ENCODE assay signal across 8 mouse cellular contexts in genomic region chr13:99152305-99152930, GRCm38 (mm10). TPM values are rescaled to one million over a fixed set of nuclear protein-coding genes. Genes with fewer than 3 reads are reported as not detected.
A peak's percentile ranks its signal among the peaks of the same experiment; 100 is the strongest.
DNase-seq lines count a peak whose midpoint lies in the region; ATAC-seq and TF ChIP-seq lines count a peak whose summit lies in the region.

No protein-coding gene starts in this region.

- H3K27ac ChIP-seq in forebrain, postnatal 0 days (ENCODE audit: low read depth, low read length): no peak overlapping the region
- H3K27ac ChIP-seq in forebrain, embryonic 15.5 days (replicated peaks): no peak overlapping the region
- H3K27ac ChIP-seq in hindbrain, embryonic 11.5 days (ENCODE audit: low read depth, low read length): no peak overlapping the region
- H3K27ac ChIP-seq in midbrain, embryonic 16.5 days (ENCODE audit: low read length): no peak overlapping the region

- no peaks in the 10 kb centered on the region for H3K9me3 ChIP-seq in forebrain, postnatal 0 days (ENCODE audit: low read length)
- no peaks in the 10 kb centered on the region for H3K9me3 ChIP-seq in forebrain, embryonic 15.5 days
- no peaks in the 10 kb centered on the region for H3K9me3 ChIP-seq in hindbrain, embryonic 11.5 days (ENCODE audit: control insufficient read depth, low read length)
- H3K9me3 ChIP-seq in midbrain, embryonic 16.5 days (replicated peaks; ENCODE audit: control insufficient read depth, low read length, poor library complexity, severe bottlenecking): 0 out of 2 replicates have a peak, but pooled peaks cover 2% of the 10 kb centered on the region

- WGBS in forebrain, postnatal 0 days: 37% methylated on average over 18 of the region's 18 CpGs
- WGBS in forebrain, embryonic 15.5 days: 36% methylated on average over 18 of the region's 18 CpGs
- WGBS in hindbrain, embryonic 11.5 days: 26% methylated on average over 18 of the region's 18 CpGs
- 23% methylated on average over 18 of the region's 18 CpGs for WGBS in midbrain, embryonic 16.5 days

- no peaks in the 10 kb centered on the region for H3K27me3 ChIP-seq in forebrain, postnatal 0 days (ENCODE audit: insufficient read depth, low read length)
- H3K27me3 ChIP-seq in forebrain, embryonic 15.5 days: no peaks in the 10 kb centered on the region
- no peaks in the 10 kb centered on the region for H3K27me3 ChIP-seq in hindbrain, embryonic 11.5 days (ENCODE audit: control insufficient read depth, insufficient read depth, low read length)
- H3K27me3 ChIP-seq in midbrain, embryonic 16.5 days (ENCODE audit: control insufficient read depth, insufficient read depth, low read depth, low read length): no peaks in the 10 kb centered on the region

- DNase-seq in forebrain, postnatal 0 days: no peak
- peak; percentile 45 for DNase-seq in 3134 (ENCODE audit: extremely low read depth, insufficient read length, low spot score)
- peak; percentile 41 for DNase-seq in adrenal gland, postnatal 14 days
- DNase-seq in hindbrain, embryonic 11.5 days (ENCODE audit: low spot score): peak; percentile 22
- no peak for DNase-seq in c-Kit-positive CD71-positive TER-119-positive erythroid progenitor cells, embryonic 14.5 days (ENCODE audit: low spot score)
- DNase-seq in layer of hippocampus, adult 11-12 months (ENCODE audit: low spot score): no peak

- no peak overlapping the region for H3K9ac ChIP-seq in forebrain, postnatal 0 days
- no peak overlapping the region for H3K9ac ChIP-seq in forebrain, embryonic 15.5 days (replicated peaks)
- no peak overlapping the region for H3K9ac ChIP-seq in hindbrain, embryonic 11.5 days (ENCODE audit: low read depth, low read length)
- H3K9ac ChIP-seq in midbrain, embryonic 16.5 days (ENCODE audit: low read depth, low read length): no peak overlapping the region

- peak; percentile 42 for TF ChIP-seq CTCF in forebrain, postnatal 0 days (IDR thresholded peaks at IDR 0.05; ENCODE audit: low read depth)

- no peak for ATAC-seq in forebrain, postnatal 0 days
- ATAC-seq in forebrain, embryonic 15.5 days (replicated peaks): no peak
- no peak for ATAC-seq in hindbrain, embryonic 11.5 days (ENCODE audit: low FRiP score)
- ATAC-seq in midbrain, embryonic 16.5 days: no peak

- H3K36me3 ChIP-seq in forebrain, postnatal 0 days (ENCODE audit: insufficient read depth): no peaks in the 10 kb centered on the region
- H3K36me3 ChIP-seq in forebrain, embryonic 15.5 days: no peaks in the 10 kb centered on the region
- no peaks in the 10 kb centered on the region for H3K36me3 ChIP-seq in hindbrain, embryonic 11.5 days (ENCODE audit: control insufficient read depth, insufficient read depth, low read length)
- H3K36me3 ChIP-seq in midbrain, embryonic 16.5 days (ENCODE audit: control insufficient read depth, insufficient read depth, low read length): no peaks in the 10 kb centered on the region

- H3K4me2 ChIP-seq in forebrain, postnatal 0 days (ENCODE audit: low read depth): no peak overlapping the region
- no peak overlapping the region for H3K4me2 ChIP-seq in forebrain, embryonic 15.5 days (replicated peaks)
- 0 out of 2 replicates have a peak overlapping the region, but pooled peaks have one; percentile 9 for H3K4me2 ChIP-seq in hindbrain, embryonic 11.5 days (replicated peaks; ENCODE audit: low read depth, low read length)
- H3K4me2 ChIP-seq in midbrain, embryonic 16.5 days (ENCODE audit: low read length): peak overlapping the region; percentile 2; the same call in 1 of the 2 replicates

- no peak overlapping the region for H3K4me3 ChIP-seq in forebrain, postnatal 0 days (ENCODE audit: low read depth, low read length)
- no peak overlapping the region for H3K4me3 ChIP-seq in forebrain, embryonic 15.5 days
- no peak overlapping the region for H3K4me3 ChIP-seq in hindbrain, embryonic 11.5 days (ENCODE audit: low read depth, low read length)
- no peak overlapping the region for H3K4me3 ChIP-seq in midbrain, embryonic 16.5 days (ENCODE audit: low read depth, low read length)

- H3K4me1 ChIP-seq in forebrain, postnatal 0 days (ENCODE audit: insufficient read depth): 0 out of 2 replicates have a peak, but pooled peaks cover 4% of the 10 kb centered on the region
- H3K4me1 ChIP-seq in forebrain, embryonic 15.5 days: peaks cover 15% of the 10 kb centered on the region
- H3K4me1 ChIP-seq in hindbrain, embryonic 11.5 days (replicated peaks; ENCODE audit: control insufficient read depth, insufficient read depth, low read length): no peaks in the 10 kb centered on the region; the same call in 1 of the 2 replicates
- H3K4me1 ChIP-seq in midbrain, embryonic 16.5 days (ENCODE audit: control insufficient read depth, insufficient read depth, low read length): peaks cover 10% of the 10 kb centered on the region; the same call in 1 of the 2 replicates

RNA-seq across cellular contexts. Expression of gene Zfp366, which starts 32.2 kb away (rescaled TPM):
- total RNA-seq in forebrain, postnatal 0 days (2014; rRNA removed): 1.8 and 3.0 TPM in 2 replicates
- 0.41 and 0.47 TPM in 2 replicates for polyA plus RNA-seq in forebrain, postnatal 0 days (2015; fragmentation: Nextera tagmentation; extraction: Ambion mirVana)
- polyA plus RNA-seq in forebrain, embryonic 15.5 days (2015; fragmentation: Nextera tagmentation; extraction: Ambion mirVana): 0.36 and 0.45 TPM in 2 replicates
- total RNA-seq in adrenal gland, postnatal 14 days (2021): 10.3 and 12.3 TPM in 2 replicates
- 0.91 and 0.95 TPM in 2 replicates for polyA plus RNA-seq in hindbrain, embryonic 11.5 days (2014; fragmentation: Nextera tagmentation; extraction: Ambion mirVana)
- polyA plus RNA-seq in midbrain, embryonic 16.5 days (2015; fragmentation: Nextera tagmentation; extraction: Ambion mirVana): 0.73 and 0.85 TPM in 2 replicates

Comparison
In these comparisons a context has a peak if more than half of its experiments do, and no peak if none do; other contexts are left out.
1. DNase-seq: peak in 3134 (single experiment), adrenal gland, postnatal 14 days (single experiment) and hindbrain, embryonic 11.5 days (single experiment); none in forebrain, postnatal 0 days (single experiment), c-Kit-positive CD71-positive TER-119-positive erythroid progenitor cells, embryonic 14.5 days (single experiment) and layer of hippocampus, adult 11-12 months (single experiment).
2. H3K4me2 ChIP-seq: peak in hindbrain, embryonic 11.5 days (single experiment) and midbrain, embryonic 16.5 days (single experiment); none in forebrain, postnatal 0 days (single experiment) and forebrain, embryonic 15.5 days (single experiment).